Mouse (Mus musculus) ES-E14 (cell line): ENCODE measurements around the gene Gps2.

ENCODE experiments used
- CHD2 ChIP-seq: IDR thresholded peaks from 2 replicates; pipeline ENCODE4 v1.6.1; 2014; ENCODE audit warnings: mild to moderate bottlenecking, low read depth, low read length, inconsistent platforms
- HCFC1 ChIP-seq: IDR thresholded peaks from 2 replicates; pipeline ENCODE4 v1.6.1; 2012; ENCODE audit warnings: low read length, inconsistent platforms, borderline replicate concordance; ENCODE audit not compliant: insufficient read depth
- ZC3H11A ChIP-seq: IDR thresholded peaks from 2 replicates; pipeline ENCODE4 v1.6.1; 2012; ENCODE audit warnings: low read depth, mild to moderate bottlenecking, inconsistent platforms, low read length, borderline replicate concordance
- ZNF384 ChIP-seq: IDR thresholded peaks from 2 replicates; pipeline ENCODE4 v1.6.1; 2012; ENCODE audit warnings: low read depth, low read length, inconsistent platforms

DNA sequence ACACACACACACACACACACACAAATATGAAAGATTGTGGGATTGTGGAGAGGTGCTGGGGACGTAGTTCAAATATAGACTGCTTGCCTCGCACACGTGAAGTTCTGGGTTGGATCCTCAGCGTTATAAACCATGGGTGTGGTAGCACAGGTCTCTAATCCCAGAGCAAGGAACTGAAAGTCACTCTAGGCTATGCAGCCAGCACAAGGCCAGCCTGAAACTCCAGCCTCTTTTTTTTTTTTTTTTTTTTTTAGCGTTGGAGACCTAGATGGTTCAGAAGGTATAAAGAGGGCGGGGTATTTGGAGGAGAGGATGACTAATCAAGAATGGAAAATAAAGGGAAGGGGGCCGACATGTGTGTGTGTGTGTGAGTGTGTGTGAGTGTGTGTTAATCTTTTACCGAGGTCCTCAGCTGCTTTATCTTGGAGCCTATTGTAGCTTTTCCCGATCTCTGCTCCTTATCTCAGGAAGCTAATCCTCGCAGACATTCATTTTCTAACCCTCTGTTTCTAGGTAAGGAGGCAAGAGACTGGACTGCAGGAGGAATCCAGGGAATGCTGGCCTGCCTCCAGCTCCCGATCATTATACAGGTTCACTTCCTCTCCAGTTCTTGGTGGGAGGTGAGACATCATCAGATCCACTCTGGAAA lies 39.7 kb downstream of the Gps2 start:
- TF ChIP-seq ZC3H11A (no peak), HCFC1 (no peak), CHD2 (no peak), ZNF384 (no peak)
